Mouse (Mus musculus): ENCODE measurements around the gene Gabbr2. TPM values are rescaled to one million over a fixed set of nuclear protein-coding genes. Genes with fewer than 3 reads are reported as not detected.

The Gabbr2 gene
- total and polyA plus RNA-seq, 3 experiments, result not detected

GRCm38 (mm10) chr4:46632465-46632864, 359.2 kb downstream of the Gabbr2 start:
- H3K79me2 ChIP-seq (replicated peaks; ENCODE audit: control insufficient read depth, extremely low read depth, insufficient read depth, poor library complexity, severe bottlenecking), result no peaks in the 10 kb centered on the region
- TF ChIP-seq ZC3H11A (IDR thresholded peaks at IDR 0.05; ENCODE audit: low read depth, low read length) (no peak), RAD21 (IDR thresholded peaks at IDR 0.05; ENCODE audit: low read depth, low read length) (no peak), NRF1 (IDR thresholded peaks at IDR 0.05; ENCODE audit: low read depth, low read length) (no peak), RCOR1 (conservative IDR thresholded peaks at IDR 0.05; ENCODE audit: low read depth, low read length) (no peak), ZMIZ1 (IDR thresholded peaks at IDR 0.05; ENCODE audit: low read depth, low read length) (no peak), POLR2A (IDR thresholded peaks at IDR 0.05; ENCODE audit: low read depth, low read length) (no peak), MAFK (IDR thresholded peaks at IDR 0.05; ENCODE audit: insufficient replicate concordance, low read length) (no peak), MYC (IDR thresholded peaks at IDR 0.05; ENCODE audit: low read depth, low read length) (no peak), EP300 (IDR thresholded peaks at IDR 0.05; ENCODE audit: low read length) (no peak), CTCF (conservative IDR thresholded peaks at IDR 0.05 in 1 of 2, IDR thresholded peaks at IDR 0.05 in 1 of 2; ENCODE audit: low read depth in 2 of 2, low read length in 2 of 2) (no peak), CHD1 (IDR thresholded peaks at IDR 0.05; ENCODE audit: low read depth, low read length) (no peak), E2F4 (IDR thresholded peaks at IDR 0.05; ENCODE audit: insufficient replicate concordance, low read depth, low read length) (no peak), CHD2 (IDR thresholded peaks at IDR 0.05; ENCODE audit: low read length) (no peak)
- no peak overlapping the region for H3K4me3 ChIP-seq (replicated peaks in 1 of 3; ENCODE audit: low read depth in 2 of 3, low read length in 2 of 3, poor library complexity in 1 of 3)
- no peak overlapping the region for H3K4me2 ChIP-seq (ENCODE audit: insufficient read depth, low read depth, poor library complexity, severe bottlenecking)
- in situ Hi-C loops (cut with MboI; ENCODE audit: low pct_ligation_motif_present, low pct_unique_long_range_greater_than_20kb, low sequenced_read_pairs) (no loop called here), dilution Hi-C loops (cut with MboI; ENCODE audit: extremely low pct_ligation_motif_present, extremely low pct_unique_long_range_greater_than_20kb, low sequenced_read_pairs) (no loop called here)
- H3K9ac ChIP-seq (ENCODE audit: insufficient read depth, low read depth), result no peak overlapping the region
- no peak for DNase-seq (ENCODE audit: extremely low read depth)
- peaks cover 17 to 30% of the 10 kb centered on the region in 2 experiments for H3K4me1 ChIP-seq (ENCODE audit: control insufficient read depth in 1 of 2, insufficient read depth in 2 of 2)
- H3K27ac ChIP-seq (ENCODE audit: insufficient read depth, low read depth), result no peak overlapping the region
- H3K9me3 ChIP-seq (replicated peaks; ENCODE audit: low read length), result no peaks in the 10 kb centered on the region
- no peaks in the 10 kb centered on the region for H3K27me3 ChIP-seq (replicated peaks)
- no peaks in the 10 kb centered on the region for H3K36me3 ChIP-seq (replicated peaks in 1 of 2; ENCODE audit: control insufficient read depth in 1 of 2, insufficient read depth in 1 of 2, low read length in 1 of 2)

DNA sequence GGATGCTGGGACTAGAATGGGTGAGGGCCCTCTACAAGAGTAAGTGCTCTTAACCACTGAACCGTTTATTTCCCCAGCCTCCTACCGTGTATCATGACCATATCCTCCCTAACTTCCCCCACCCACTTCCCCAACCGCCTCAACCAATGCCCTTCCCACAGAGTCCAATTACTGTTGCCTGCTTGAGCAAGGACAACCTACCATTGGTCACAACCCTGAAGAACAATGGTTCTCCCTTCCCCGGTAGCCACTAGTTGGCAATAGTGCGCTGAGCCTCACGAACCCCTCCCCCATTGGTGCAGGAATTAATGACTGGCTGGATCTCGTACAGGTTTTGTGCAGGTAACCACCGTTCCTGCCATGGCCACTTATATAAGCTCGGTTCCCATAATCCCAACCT, 361.3 kb downstream of the Gabbr2 start:
- H3K27ac ChIP-seq (ENCODE audit: insufficient read depth, low read depth), result no peak overlapping the region
- H3K27me3 ChIP-seq (replicated peaks), result no peaks in the 10 kb centered on the region
- no peak overlapping the region for H3K9ac ChIP-seq (ENCODE audit: insufficient read depth, low read depth)
- peak; percentile 43 for DNase-seq (ENCODE audit: extremely low read depth)
- no peaks in the 10 kb centered on the region for H3K79me2 ChIP-seq (replicated peaks; ENCODE audit: control insufficient read depth, extremely low read depth, insufficient read depth, poor library complexity, severe bottlenecking)
- H3K36me3 ChIP-seq (replicated peaks in 1 of 2; ENCODE audit: control insufficient read depth in 1 of 2, insufficient read depth in 1 of 2, low read length in 1 of 2), result no peaks in the 10 kb centered on the region
- TF ChIP-seq CTCF (conservative IDR thresholded peaks at IDR 0.05 in 1 of 2, IDR thresholded peaks at IDR 0.05 in 1 of 2; ENCODE audit: low read depth in 2 of 2, low read length in 2 of 2) (peak in 1 of 2 experiments; percentile 42; a peak in 2 of 4 replicates), CHD2 (IDR thresholded peaks at IDR 0.05; ENCODE audit: low read length) (peak; percentile 47; the same call in 1 of the 2 replicates), MYC (IDR thresholded peaks at IDR 0.05; ENCODE audit: low read depth, low read length) (no peak)
- H3K4me3 ChIP-seq (replicated peaks in 1 of 3; ENCODE audit: low read depth in 2 of 3, low read length in 2 of 3, poor library complexity in 1 of 3), result no peak overlapping the region
- no peak overlapping the region for H3K4me2 ChIP-seq (ENCODE audit: insufficient read depth, low read depth, poor library complexity, severe bottlenecking)
- in situ Hi-C loops (cut with MboI; ENCODE audit: low pct_ligation_motif_present, low pct_unique_long_range_greater_than_20kb, low sequenced_read_pairs) (no loop called here), dilution Hi-C loops (cut with MboI; ENCODE audit: extremely low pct_ligation_motif_present, extremely low pct_unique_long_range_greater_than_20kb, low sequenced_read_pairs) (no loop called here)
- no peaks in the 10 kb centered on the region for H3K9me3 ChIP-seq (replicated peaks; ENCODE audit: low read length)
- H3K4me1 ChIP-seq (ENCODE audit: control insufficient read depth in 1 of 2, insufficient read depth in 2 of 2), result peaks cover 8 to 29% of the 10 kb centered on the region in 2 experiments

- no peak overlapping the region for H3K9ac ChIP-seq (ENCODE audit: insufficient read depth, low read depth)
- no peak overlapping the region for H3K4me3 ChIP-seq (replicated peaks in 1 of 3; ENCODE audit: low read depth in 2 of 3, low read length in 2 of 3, poor library complexity in 1 of 3)
- no peaks in the 10 kb centered on the region for H3K36me3 ChIP-seq (replicated peaks in 1 of 2; ENCODE audit: control insufficient read depth in 1 of 2, insufficient read depth in 1 of 2, low read length in 1 of 2)
- no peak for DNase-seq (ENCODE audit: extremely low read depth)
- H3K4me2 ChIP-seq (ENCODE audit: insufficient read depth, low read depth, poor library complexity, severe bottlenecking), result no peak overlapping the region
- no peak for TF ChIP-seq MAX (IDR thresholded peaks at IDR 0.05; ENCODE audit: low read length)
- TF ChIP-seq ELF1 (IDR thresholded peaks at IDR 0.05; ENCODE audit: low read depth, low read length), result no peak
- TF ChIP-seq RAD21 (IDR thresholded peaks at IDR 0.05; ENCODE audit: low read depth, low read length), result no peak
- no peak for TF ChIP-seq CHD1 (IDR thresholded peaks at IDR 0.05; ENCODE audit: low read depth, low read length)
- TF ChIP-seq SIN3A (IDR thresholded peaks at IDR 0.05; ENCODE audit: low read length), result no peak
- TF ChIP-seq ZNF384 (IDR thresholded peaks at IDR 0.05; ENCODE audit: low read depth, low read length), result no peak
- TF ChIP-seq MAZ (IDR thresholded peaks at IDR 0.05; ENCODE audit: low read depth, low read length), result no peak
- no peak for TF ChIP-seq MXI1 (IDR thresholded peaks at IDR 0.05; ENCODE audit: low read depth, low read length)
- TF ChIP-seq PAX5 (IDR thresholded peaks at IDR 0.05; ENCODE audit: low read length), result no peak
- no peak overlapping the region for H3K27ac ChIP-seq (ENCODE audit: insufficient read depth, low read depth)
- in situ Hi-C loops (cut with MboI; ENCODE audit: low pct_ligation_motif_present, low pct_unique_long_range_greater_than_20kb, low sequenced_read_pairs), result no loop called here
- H3K79me2 ChIP-seq (replicated peaks; ENCODE audit: control insufficient read depth, extremely low read depth, insufficient read depth, poor library complexity, severe bottlenecking), result no peaks in the 10 kb centered on the region
- H3K9me3 ChIP-seq (replicated peaks; ENCODE audit: low read length), result no peaks in the 10 kb centered on the region
- dilution Hi-C loops (cut with MboI; ENCODE audit: extremely low pct_ligation_motif_present, extremely low pct_unique_long_range_greater_than_20kb, low sequenced_read_pairs), result no loop called here
- H3K4me1 ChIP-seq (ENCODE audit: control insufficient read depth in 1 of 2, insufficient read depth in 2 of 2), result peaks cover 0 to 19% of the 10 kb centered on the region in 2 experiments; a peak in 2 of 4 replicates
- no peaks in the 10 kb centered on the region for H3K27me3 ChIP-seq (replicated peaks)
These were observed 362.8 kb downstream of the Gabbr2 start for GRCm38 (mm10) chr4:46628873-46629272.
